Mouse (Mus musculus) left cerebral cortex, postnatal 14 days (tissue): Measurements from ENCODE around the gene Gm20825. TPM values are rescaled to one million over a fixed set of nuclear protein-coding genes. Genes with fewer than 3 reads are reported as not detected.
"Not testable (repeated sequence)": the region's sequence is repeated elsewhere in the genome, so short reads cannot be mapped to it uniquely, and the experiment has no call there.

ENCODE experiments used
- DNase-seq, 2 experiments: peaks; one replicate each; pipeline ENCODE4 v3.0.0; 2021 to 2022; ENCODE audit warnings: low spot score in 2 of 2, mixed read lengths in 1 of 2
- intact Hi-C: fragments of 180-260 bp; cut with DNase I; formaldehyde crosslinking; loops from one replicate; pipeline ENCODE4 v1.15.1; 2025
- long read RNA-seq, 2 experiments: library from polyadenylated mRNA; stranded (forward); transcript quantifications; one replicate each; pipeline ENCODE4 v2.0.0; 2021
- total RNA-seq, 2 experiments: library from RNA; stranded (reverse); gene quantifications; 2 replicates each; pipeline ENCODE4 v1.2.3; 2021

The Gm20825 gene
- total RNA-seq = not detected
- long read RNA-seq, experiment 1 = 0 reads
- long read RNA-seq, experiment 2 = 0 reads

GRCm38 (mm10) chrY:8071407-8071806 is at the start of gene Gm20825:
Gm20825 (minus strand) TSS chrY:8071507.
- intact Hi-C loops = not testable (repeated sequence)

More at GRCm38 (mm10) chrY:8071407-8071806, at the start of gene Gm20825:
- not testable (repeated sequence) for DNase-seq

Other genes with a start within 250 kb of the Gm20825 start
- gene Gm29049, start 74.3 kb downstream of the Gm20825 start, total RNA-seq = not detected
- gene Gm20824, start 186.4 kb upstream of the Gm20825 start, total RNA-seq = not detected